Mouse (Mus musculus): ENCODE measurements around the gene Prox2.

DNA sequence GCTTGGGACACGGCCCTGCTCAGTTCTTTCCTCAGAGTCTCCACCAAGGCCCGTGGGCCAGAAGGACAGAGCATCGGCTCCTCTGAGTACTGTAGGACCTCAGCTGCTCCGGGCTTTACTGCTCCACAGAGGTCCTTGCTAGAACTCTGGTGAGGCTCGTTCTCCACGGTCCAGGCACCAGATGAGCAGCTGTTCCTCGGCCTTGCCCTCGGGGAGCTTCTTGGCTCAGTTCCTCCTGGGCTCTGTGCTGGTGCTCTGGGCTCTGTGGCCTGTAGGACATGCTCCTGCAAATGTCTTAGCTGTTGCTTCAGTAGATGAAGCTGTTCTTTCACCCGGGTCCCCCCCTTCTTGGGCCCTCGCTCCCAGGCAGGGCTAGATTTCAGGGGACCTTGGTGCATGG lies 15.9 kb downstream of the Prox2 start:
- TF ChIP-seq CTCF (IDR thresholded peaks at IDR 0.05; ENCODE audit: borderline replicate concordance, insufficient read depth, low read depth, low read length): no peak
- no peak for TF ChIP-seq POLR2A (IDR thresholded peaks at IDR 0.05; ENCODE audit: borderline replicate concordance, insufficient read depth, low read length)

All from cerebellum, adult 2 months (tissue).